Mouse (Mus musculus) liver, embryonic 16.5 days (tissue): ENCODE measurements around the gene Rxra. TPM values are rescaled to one million over a fixed set of nuclear protein-coding genes. Genes with fewer than 3 reads are reported as not detected.

ENCODE experiments used
- ATAC-seq: fragments of 200-750 bp; cut with Nextera tagmentation; 2 replicates; pipeline ENCODE4 v1.8.0; 2017; ENCODE audit warnings: low read depth, mild to moderate bottlenecking, moderate number of reproducible peaks, moderate library complexity
- H3K27ac ChIP-seq: fragments of 300-500 bp; sonication (generic); 2 replicates; pipeline ENCODE4 v1.5.1; 2014; ENCODE audit warnings: mild to moderate bottlenecking, low read length
- H3K27me3 ChIP-seq: fragments of 300-500 bp; sonication (generic); 2 replicates; pipeline ENCODE4 v1.6.1; 2014; ENCODE audit warnings: low read depth, low read length, mixed read lengths; ENCODE audit not compliant: control insufficient read depth, insufficient read depth
- H3K36me3 ChIP-seq: fragments of 300-500 bp; sonication (generic); 2 replicates; pipeline ENCODE4 v1.6.1; 2014; ENCODE audit warnings: mild to moderate bottlenecking; ENCODE audit not compliant: control insufficient read depth, insufficient read depth
- H3K4me1 ChIP-seq: fragments of 300-500 bp; sonication (generic); 2 replicates; pipeline ENCODE4 v1.6.1; 2014; ENCODE audit warnings: low read depth, low read length, mixed read lengths; ENCODE audit not compliant: control insufficient read depth
- H3K4me2 ChIP-seq: fragments of 300-500 bp; sonication (generic); 2 replicates; pipeline ENCODE4 v1.6.1; 2014; ENCODE audit warnings: low read depth, low read length, mixed read lengths
- H3K4me3 ChIP-seq: fragments of 300-500 bp; sonication (generic); 2 replicates; pipeline ENCODE4 v1.5.1; 2014; ENCODE audit warnings: low read depth, mild to moderate bottlenecking, low read length
- H3K9ac ChIP-seq: fragments of 300-500 bp; sonication (generic); 2 replicates; pipeline ENCODE4 v1.6.1; 2014; ENCODE audit warnings: low read depth, low read length
- H3K9me3 ChIP-seq: fragments of 300-500 bp; sonication (generic); replicated peaks from 2 replicates; pipeline ENCODE4 v1.6.1; 2016; ENCODE audit warnings: low read length; ENCODE audit not compliant: control insufficient read depth
- WGBS: fragments of 180-500 bp; shearing (Covaris S2); extraction: QIAGEN DNeasy Blood & Tissue Kit; methylation state at CpG from one replicate; pipeline ENCODE4 v1.1.7; 2014; ENCODE audit not compliant: insufficient replicate concordance; 5-methylcytosine and 5-hydroxymethylcytosine counted together
- polyA plus RNA-seq: library from polyadenylated mRNA; unstranded; fragments of >200 nt; fragmentation: Nextera tagmentation; extraction: Ambion mirVana; gene quantifications from 2 replicates; pipeline ENCODE4 v1.2.1, GENCODE M21; 2015

The Rxra gene
- polyA plus RNA-seq, 1 experiment from 2014 or later = 5.5 TPM

DNA sequence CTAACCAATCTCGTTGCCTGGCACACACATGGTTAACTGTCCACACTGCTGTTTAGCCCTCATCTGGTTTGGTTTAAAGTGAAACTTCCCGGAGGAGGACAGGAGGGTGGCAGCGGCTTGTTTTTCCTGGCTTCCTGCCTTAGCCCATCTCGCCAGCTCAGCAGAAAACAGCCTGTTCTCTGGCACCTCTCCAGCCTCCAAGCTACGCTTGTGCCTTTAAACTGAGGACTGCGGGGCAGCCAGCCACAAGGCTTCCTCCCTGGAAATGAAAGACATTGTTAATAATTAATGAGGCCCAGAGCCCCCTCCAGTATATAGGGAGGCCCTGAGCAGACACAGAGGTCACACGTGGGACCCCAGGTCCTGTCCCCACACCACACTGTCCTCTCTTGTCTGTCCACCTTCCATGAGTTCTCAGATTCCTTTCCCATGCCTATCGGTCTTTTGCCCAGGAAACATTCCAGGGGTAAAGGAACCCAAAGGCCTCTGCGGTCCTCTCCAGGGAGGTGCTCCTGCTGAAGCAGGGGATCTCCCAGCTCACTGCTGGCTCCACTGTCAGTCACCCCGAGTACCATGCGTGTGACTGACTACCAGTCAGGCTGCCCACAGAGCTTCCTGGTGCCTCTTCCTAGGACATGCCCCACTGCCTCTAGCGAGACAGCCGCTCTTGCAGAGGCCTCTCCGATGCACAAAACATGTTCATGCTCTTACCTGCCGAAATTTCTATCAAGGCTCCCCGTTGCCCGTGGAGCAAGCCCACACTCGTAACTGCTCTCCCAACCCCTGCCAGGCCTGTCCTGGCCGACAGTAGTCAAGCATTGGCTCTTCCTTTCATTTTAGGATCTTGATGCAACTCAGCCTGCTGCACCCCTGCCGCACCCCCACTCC is 82.4 kb downstream of the Rxra start:
- Histone ChIP-seq H3K9me3 (no peaks in the 10 kb centered on the region), H3K36me3 (peaks cover 4% of the 10 kb centered on the region; the same call in 1 of the 2 replicates), H3K4me3 (no peak overlapping the region), H3K27me3 (no peaks in the 10 kb centered on the region), H3K4me2 (no peak overlapping the region), H3K9ac (no peak overlapping the region; the same call in none of the 2 replicates), H3K4me1 (peaks cover 16% of the 10 kb centered on the region), H3K27ac (peak overlapping the region; percentile 78)
- peak; percentile 78 for ATAC-seq
- WGBS = 29% methylated on average over 20 of the region's 20 CpGs

DNA sequence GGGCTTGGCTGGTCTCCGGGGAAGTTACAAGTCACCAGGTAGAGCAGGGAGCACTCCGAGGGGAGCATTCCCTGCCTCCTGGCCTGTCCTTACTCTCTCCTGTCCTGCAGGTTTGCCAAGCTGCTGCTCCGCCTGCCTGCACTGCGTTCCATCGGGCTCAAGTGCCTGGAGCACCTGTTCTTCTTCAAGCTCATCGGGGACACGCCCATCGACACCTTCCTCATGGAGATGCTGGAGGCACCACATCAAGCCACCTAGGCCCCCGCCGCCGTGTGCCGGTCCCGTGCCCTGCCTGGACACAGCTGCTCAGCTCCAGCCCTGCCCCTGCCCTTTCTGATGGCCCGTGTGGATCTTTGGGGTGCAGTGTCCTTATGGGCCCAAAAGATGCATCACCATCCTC is 83.2 kb downstream of the Rxra start:
- Histone ChIP-seq H3K9ac (no peak overlapping the region; the same call in 1 of the 2 replicates), H3K4me3 (no peak overlapping the region), H3K27ac (no peak overlapping the region), H3K4me2 (no peak overlapping the region), H3K27me3 (no peaks in the 10 kb centered on the region), H3K36me3 (peaks cover 4% of the 10 kb centered on the region; the same call in 1 of the 2 replicates), H3K4me1 (peaks cover 16% of the 10 kb centered on the region), H3K9me3 (no peaks in the 10 kb centered on the region)
- WGBS = 80% methylated on average over 14 of the region's 14 CpGs
- no peak for ATAC-seq

DNA sequence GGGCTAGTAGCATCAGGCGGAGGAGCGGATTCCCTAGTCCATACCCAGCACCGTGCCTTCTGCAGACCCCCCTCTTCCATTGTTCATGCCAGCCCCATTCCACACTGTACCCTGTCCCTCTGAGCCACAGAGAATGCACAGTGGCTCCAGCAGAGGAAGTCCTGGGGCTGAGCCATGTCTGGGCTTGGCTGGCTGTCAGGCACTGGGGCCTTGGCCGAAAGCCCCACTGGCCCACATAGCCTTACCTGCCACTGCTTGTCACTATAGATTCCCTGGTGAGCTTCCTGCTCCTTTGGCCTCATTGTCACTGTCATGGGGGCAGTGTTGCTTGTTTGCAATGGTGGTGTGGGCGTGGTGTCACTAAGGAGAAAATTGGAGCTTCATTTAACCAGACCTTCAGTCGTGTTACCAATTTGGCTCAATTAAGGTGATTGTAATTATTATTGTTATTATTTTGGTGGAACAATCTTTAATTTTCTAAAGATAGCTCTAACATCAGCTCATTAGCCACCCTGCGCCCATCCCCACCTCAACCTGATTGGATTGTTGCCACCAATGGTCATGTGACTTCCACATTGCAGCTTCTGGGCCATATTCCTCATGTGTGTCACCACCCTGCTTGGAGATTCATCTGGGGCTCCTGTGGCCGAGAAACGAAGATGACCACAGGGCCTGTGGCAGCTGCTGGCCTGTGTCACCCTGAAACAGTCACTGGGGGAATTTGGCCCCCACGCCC is 85.2 kb downstream of the Rxra start:
- no peak for ATAC-seq
- H3K9me3 ChIP-seq = no peaks in the 10 kb centered on the region
- 76% methylated on average over 10 of the region's 10 CpGs for WGBS
- H3K4me3 ChIP-seq = no peak overlapping the region
- H3K9ac ChIP-seq = no peak overlapping the region
- H3K4me2 ChIP-seq = no peak overlapping the region
- H3K27me3 ChIP-seq = no peaks in the 10 kb centered on the region
- no peak overlapping the region for H3K27ac ChIP-seq
- peaks cover 4% of the 10 kb centered on the region; the same call in 1 of the 2 replicates for H3K36me3 ChIP-seq
- peaks cover 16% of the 10 kb centered on the region for H3K4me1 ChIP-seq

DNA sequence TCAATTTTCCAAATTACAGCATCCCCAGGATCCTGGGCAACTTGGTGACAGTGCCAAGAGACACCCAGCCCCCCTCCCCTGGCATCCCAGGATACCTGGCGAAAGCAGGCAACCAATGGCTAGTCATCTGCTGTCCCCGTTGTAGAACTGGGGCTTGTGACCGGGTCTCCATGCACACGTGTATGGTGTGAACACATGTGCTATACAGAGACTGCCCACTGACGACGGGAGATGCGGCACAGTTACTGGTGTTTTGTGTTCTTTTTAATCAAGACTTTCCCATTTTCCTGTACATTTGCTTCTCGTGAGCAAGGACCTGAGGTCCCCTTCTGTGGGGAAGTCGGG is 85.7 kb downstream of the Rxra start:
- Histone ChIP-seq H3K27me3 (no peaks in the 10 kb centered on the region), H3K9ac (no peak overlapping the region), H3K27ac (no peak overlapping the region), H3K36me3 (peaks cover 4% of the 10 kb centered on the region; the same call in 1 of the 2 replicates), H3K4me3 (no peak overlapping the region), H3K4me1 (peaks cover 16% of the 10 kb centered on the region), H3K4me2 (no peak overlapping the region), H3K9me3 (no peaks in the 10 kb centered on the region)
- WGBS = 75% methylated on average over 9 of the region's 9 CpGs
- no peak for ATAC-seq

DNA sequence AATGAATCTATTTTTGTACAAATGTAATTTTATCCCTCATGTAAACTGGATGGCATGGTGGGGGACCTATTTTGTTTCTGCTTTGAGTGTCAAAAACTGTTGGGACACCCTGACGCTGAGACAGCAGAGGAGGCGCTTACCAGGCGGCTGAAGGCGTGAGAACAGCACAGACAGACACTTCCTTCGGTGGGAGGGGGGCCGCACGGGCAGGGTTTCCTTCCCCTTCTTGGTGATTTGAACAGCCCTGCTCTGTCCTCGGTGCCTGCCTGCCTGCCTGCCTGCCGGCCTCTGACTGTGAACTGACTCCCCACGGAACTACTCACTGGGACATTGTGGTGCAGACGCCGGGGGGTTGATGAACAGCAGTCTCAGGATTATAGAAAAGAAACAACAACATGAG is 86.3 kb downstream of the Rxra start:
- H3K4me2 ChIP-seq = no peak overlapping the region
- peak; percentile 6; the same call in 1 of the 2 replicates for ATAC-seq
- H3K27me3 ChIP-seq = no peaks in the 10 kb centered on the region
- peaks cover 4% of the 10 kb centered on the region; the same call in 1 of the 2 replicates for H3K36me3 ChIP-seq
- peaks cover 15% of the 10 kb centered on the region for H3K4me1 ChIP-seq
- 29% methylated on average over 12 of the region's 12 CpGs for WGBS
- H3K27ac ChIP-seq = no peak overlapping the region
- H3K9ac ChIP-seq = no peak overlapping the region
- no peak overlapping the region for H3K4me3 ChIP-seq
- H3K9me3 ChIP-seq = no peaks in the 10 kb centered on the region

DNA sequence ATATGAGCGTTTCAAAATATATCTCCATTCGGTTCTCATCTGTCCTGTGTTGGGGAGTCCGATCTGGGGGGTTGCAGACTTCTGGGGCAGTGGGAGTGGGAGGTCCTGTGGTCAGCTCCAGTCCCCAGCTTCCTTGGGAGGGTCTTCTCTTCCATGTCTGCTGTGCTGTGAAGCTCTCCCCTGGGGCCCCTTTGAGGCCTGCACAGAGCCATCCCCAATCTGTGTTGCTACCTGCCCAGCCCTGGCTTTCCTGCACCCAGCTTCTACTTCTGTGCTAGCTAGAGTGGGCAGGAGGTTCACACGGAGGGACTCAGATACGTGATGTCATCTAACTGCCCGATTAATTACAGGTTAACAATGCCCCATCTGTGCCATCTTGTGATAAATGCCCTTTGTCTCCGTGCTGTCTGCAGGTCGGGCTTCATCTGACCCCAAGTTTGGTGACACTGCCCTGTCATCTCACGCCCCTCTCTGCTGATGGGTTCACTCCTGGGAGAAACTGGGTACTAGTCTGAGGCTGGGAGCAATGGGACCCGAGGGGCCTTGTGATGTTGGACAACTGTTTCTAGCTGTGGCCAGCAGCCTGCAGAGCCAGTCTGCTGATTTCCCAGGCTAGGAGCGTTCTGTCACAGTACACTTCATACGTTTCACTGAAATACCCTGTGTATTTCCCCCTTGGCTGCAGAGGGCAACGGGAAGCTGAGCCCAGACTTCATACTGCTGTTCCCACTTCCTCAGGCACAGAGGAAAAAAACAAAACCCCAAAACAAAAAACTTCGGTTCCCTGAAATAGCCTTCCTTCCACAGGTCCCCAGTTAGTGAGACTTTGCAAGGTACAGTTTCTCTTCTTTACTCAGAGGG is 86.9 kb downstream of the Rxra start:
- peaks cover 4% of the 10 kb centered on the region; the same call in 1 of the 2 replicates for H3K36me3 ChIP-seq

DNA sequence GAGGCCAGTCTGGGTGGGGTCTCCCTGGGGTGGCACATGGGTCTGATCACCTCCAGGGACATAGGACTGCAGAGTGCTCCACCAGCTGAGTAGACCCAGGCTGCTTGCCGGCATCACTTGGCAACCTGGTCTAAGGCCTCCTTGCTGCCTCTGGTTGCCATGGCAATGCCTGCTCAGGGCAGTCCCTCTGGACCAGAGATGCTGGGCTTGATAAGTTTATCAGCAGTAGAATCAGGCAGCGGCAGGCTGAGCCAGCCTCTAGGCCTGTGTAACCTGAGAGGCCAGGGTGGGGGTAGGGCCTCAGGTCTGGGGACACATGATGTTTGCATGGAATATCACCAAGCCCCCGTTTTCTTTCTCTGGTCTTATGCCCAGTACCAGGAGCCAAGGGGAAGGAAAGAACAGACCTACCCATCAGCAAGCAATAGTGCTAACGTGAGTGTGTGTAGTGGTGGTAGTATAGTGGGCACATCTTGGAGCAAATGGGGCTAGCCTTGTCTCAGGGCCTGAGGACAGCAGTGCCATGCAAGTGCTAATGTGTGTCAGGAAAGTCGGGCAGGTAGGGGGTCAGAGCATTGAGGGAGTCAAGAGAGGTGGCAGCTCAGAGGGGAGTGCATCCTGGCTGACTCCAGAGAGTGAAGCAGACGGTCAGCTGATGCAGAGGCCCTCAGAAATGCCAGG is 88.2 kb downstream of the Rxra start:
- WGBS = 42% methylated on average over 6 of the region's 6 CpGs
- H3K9me3 ChIP-seq = no peaks in the 10 kb centered on the region
- no peak overlapping the region for H3K4me3 ChIP-seq
- H3K4me1 ChIP-seq = no peaks in the 10 kb centered on the region
- no peak overlapping the region for H3K9ac ChIP-seq
- H3K36me3 ChIP-seq = peaks cover 4% of the 10 kb centered on the region; the same call in 1 of the 2 replicates
- H3K27me3 ChIP-seq = no peaks in the 10 kb centered on the region
- no peak overlapping the region for H3K27ac ChIP-seq
- ATAC-seq = peak; percentile 17; the same call in 1 of the 2 replicates
- no peak overlapping the region for H3K4me2 ChIP-seq

More for the DNA sequence above, 86.9 kb downstream of the Rxra start:
- ATAC-seq = no peak
- peaks cover 9% of the 10 kb centered on the region for H3K4me1 ChIP-seq
- H3K4me3 ChIP-seq = no peak overlapping the region
- WGBS = 54% methylated on average over 14 of the region's 14 CpGs
- H3K9ac ChIP-seq = no peak overlapping the region
- H3K27me3 ChIP-seq = no peaks in the 10 kb centered on the region
- H3K4me2 ChIP-seq = no peak overlapping the region
- H3K27ac ChIP-seq = no peak overlapping the region; the same call in 1 of the 2 replicates
- H3K9me3 ChIP-seq = no peaks in the 10 kb centered on the region

DNA sequence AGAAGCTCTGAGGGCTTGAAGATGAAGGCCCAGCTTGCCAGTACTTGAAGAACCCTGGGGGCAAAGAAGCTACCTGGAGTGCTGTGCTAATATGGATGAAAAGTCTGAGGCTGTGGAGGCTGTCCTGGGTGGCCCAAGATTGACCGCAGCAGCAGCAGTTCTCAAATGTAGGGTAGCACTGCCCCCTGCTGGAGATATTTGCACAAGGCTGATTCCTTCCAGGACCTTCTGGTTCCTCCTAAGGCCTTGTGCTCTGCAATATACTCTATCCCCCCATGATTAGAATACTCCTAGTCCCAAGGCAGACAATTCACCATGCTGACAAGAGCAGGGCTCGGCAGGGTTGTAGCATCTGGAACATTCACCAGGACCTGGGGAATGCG is 88.7 kb downstream of the Rxra start:
- Histone ChIP-seq H3K4me3 (no peak overlapping the region), H3K27ac (no peak overlapping the region), H3K27me3 (no peaks in the 10 kb centered on the region), H3K36me3 (no peaks in the 10 kb centered on the region), H3K9ac (no peak overlapping the region), H3K4me2 (no peak overlapping the region), H3K4me1 (no peaks in the 10 kb centered on the region), H3K9me3 (no peaks in the 10 kb centered on the region)
- ATAC-seq = peak; percentile 30; the same call in 1 of the 2 replicates
- WGBS = 22% methylated on average over 3 of the region's 3 CpGs
